In the genomic region with DNA sequence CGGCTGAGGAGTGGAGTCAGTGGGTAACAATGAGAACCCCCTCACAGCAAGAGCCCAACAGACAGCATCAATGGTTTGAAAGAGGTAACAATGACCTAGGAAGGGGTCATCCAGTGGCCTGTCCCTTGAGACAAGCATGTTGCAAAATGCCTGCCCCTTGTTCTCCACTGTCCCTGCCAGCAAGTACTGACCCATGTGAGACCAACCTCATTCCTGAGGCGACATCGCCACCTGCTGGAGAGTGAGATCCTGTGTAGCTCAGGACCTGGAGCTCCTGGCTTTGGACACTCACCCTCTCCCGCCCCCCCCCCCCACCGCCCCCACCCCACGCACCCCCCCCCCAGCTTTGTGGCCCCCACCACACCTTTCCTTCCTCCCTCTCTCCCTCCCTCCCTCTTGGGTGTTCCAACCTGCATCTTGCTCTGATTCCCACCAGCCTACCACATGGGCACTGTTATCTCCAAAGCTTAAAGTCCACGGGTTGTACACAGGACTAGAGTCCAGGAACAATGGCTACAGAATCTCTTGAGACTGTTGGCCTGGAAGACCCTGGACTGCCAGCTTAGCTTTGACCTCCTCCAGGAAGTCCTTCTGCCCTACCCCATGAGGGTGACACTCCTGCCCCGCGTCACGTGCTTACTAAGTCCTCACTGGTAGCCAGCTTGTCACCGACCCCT, we compare ENCODE assay signal across 8 mouse cellular contexts. TPM values are rescaled to one million over a fixed set of nuclear protein-coding genes. Genes with fewer than 3 reads are reported as not detected.
DNase-seq lines count a peak whose midpoint lies in the region; ATAC-seq lines count a peak whose summit lies in the region.

No protein-coding gene starts in this region.

- DNase-seq in MN1 (ENCODE audit: low spot score): peak; percentile 88
- peak; percentile 90 for DNase-seq in cerebellum, adult 8-10 months
- DNase-seq in frontal cortex, postnatal 14 days (ENCODE audit: low spot score in 2 of 2): peak; percentile 73 to 83
- peak; percentile 84 to 89 for DNase-seq in layer of hippocampus, postnatal 36 days
- DNase-seq in lung, postnatal 36 days: peak; percentile 97
- peak; percentile 94 for DNase-seq in retina, postnatal 1 day
- DNase-seq in urinary bladder, adult 18-20 months (ENCODE audit: low spot score in 2 of 2): peak; percentile 84 to 90

- no peak overlapping the region for H3K27ac ChIP-seq in hindbrain, embryonic 15.5 days (replicated peaks)

- peak; percentile 81 for ATAC-seq in hindbrain, embryonic 15.5 days (ENCODE audit: low FRiP score, low read depth)

- no peaks in the 10 kb centered on the region for H3K9me3 ChIP-seq in hindbrain, embryonic 15.5 days

- H3K4me1 ChIP-seq in hindbrain, embryonic 15.5 days (replicated peaks): peaks cover 15% of the 10 kb centered on the region

- 68% methylated on average over 8 of the region's 11 CpGs for WGBS in hindbrain, embryonic 15.5 days

- H3K36me3 ChIP-seq in hindbrain, embryonic 15.5 days: no peaks in the 10 kb centered on the region

- no peak overlapping the region for H3K4me2 ChIP-seq in hindbrain, embryonic 15.5 days

- no peak overlapping the region for H3K9ac ChIP-seq in hindbrain, embryonic 15.5 days

- no peak overlapping the region for H3K4me3 ChIP-seq in hindbrain, embryonic 15.5 days

- no peaks in the 10 kb centered on the region for H3K27me3 ChIP-seq in hindbrain, embryonic 15.5 days

RNA-seq across cellular contexts. Expression of gene Sept9, which starts 22.0 kb away (rescaled TPM):
- 107 and 111 TPM in 2 replicates for polyA plus RNA-seq in hindbrain, embryonic 15.5 days (2015; fragmentation: Nextera tagmentation; extraction: Ambion mirVana)
- 100 to 1,000 TPM; 106 to 110 TPM for total RNA-seq in layer of hippocampus, postnatal 36 days (2021)
